Mouse (Mus musculus) activated CD4-positive, CD25-positive, alpha-beta regulatory T cell, adult 9 weeks (primary cell): ENCODE measurements around the gene Zscan4-ps1. TPM values are rescaled to one million over a fixed set of nuclear protein-coding genes. Genes with fewer than 3 reads are reported as not detected.

Source experiments
- polyA plus RNA-seq: library from polyadenylated mRNA; unstranded; fragments of 100-300 nt; shearing (Covaris generic); gene quantifications from one replicate; pipeline ENCODE4 v1.2.1, GENCODE M21; 2017

Zscan4-ps1 gene
- not detected for polyA plus RNA-seq

GRCm38 (mm10) chr7:11069591-11069990 lies at the start of gene Zscan4-ps1:
Zscan4-ps1 (minus strand) TSS chr7:11069691.

Other genes starting within 250 kb of the Zscan4-ps1 start
- gene Zscan4b, start 164.6 kb downstream of the Zscan4-ps1 start, polyA plus RNA-seq = not detected
- not detected for gene Zscan4c, start 63.9 kb downstream of the Zscan4-ps1 start, polyA plus RNA-seq
- gene Zscan4d, start 96.5 kb upstream of the Zscan4-ps1 start, polyA plus RNA-seq = not detected
- not detected for gene Zscan4e, start 241.0 kb upstream of the Zscan4-ps1 start, polyA plus RNA-seq